Mouse (Mus musculus) neural tube, embryonic 15.5 days (tissue): ENCODE measurements around the gene Tmem267. TPM values are rescaled to one million over a fixed set of nuclear protein-coding genes. Genes with fewer than 3 reads are reported as not detected.
"Not testable (repeated sequence)": the region's sequence is repeated elsewhere in the genome, so short reads cannot be mapped to it uniquely, and the experiment has no call there.

Experiments used
- ATAC-seq: fragments of 200-750 bp; cut with Nextera tagmentation; 2 replicates; pipeline ENCODE4 v1.8.0; 2017; ENCODE audit warnings: mild to moderate bottlenecking, moderate TSS enrichment, moderate library complexity; ENCODE audit not compliant: low FRiP score
- H3K27ac ChIP-seq: fragments of 300-500 bp; sonication (generic); replicated peaks from 2 replicates; pipeline ENCODE4 v1.5.1; 2015; ENCODE audit warnings: mild to moderate bottlenecking, inconsistent platforms
- H3K27me3 ChIP-seq: fragments of 300-500 bp; sonication (generic); replicated peaks from 2 replicates; pipeline ENCODE4 v1.6.1; 2015; ENCODE audit warnings: inconsistent platforms
- H3K36me3 ChIP-seq: fragments of 300-500 bp; sonication (generic); 2 replicates; pipeline ENCODE4 v1.6.1; 2015; ENCODE audit warnings: inconsistent platforms
- H3K4me1 ChIP-seq: fragments of 300-500 bp; sonication (generic); 2 replicates; pipeline ENCODE4 v1.6.1; 2015; ENCODE audit warnings: inconsistent platforms
- H3K4me2 ChIP-seq: fragments of 300-500 bp; sonication (generic); 2 replicates; pipeline ENCODE4 v1.6.1; 2015; ENCODE audit warnings: inconsistent platforms, mild to moderate bottlenecking, moderate library complexity
- H3K4me3 ChIP-seq: fragments of 300-500 bp; sonication (generic); replicated peaks from 2 replicates; pipeline ENCODE4 v1.5.1; 2015; ENCODE audit warnings: mild to moderate bottlenecking, inconsistent platforms
- H3K9ac ChIP-seq: fragments of 300-500 bp; sonication (generic); replicated peaks from 2 replicates; pipeline ENCODE4 v1.6.1; 2015; ENCODE audit warnings: mild to moderate bottlenecking, inconsistent platforms
- H3K9me3 ChIP-seq: fragments of 300-500 bp; sonication (generic); replicated peaks from 2 replicates; pipeline ENCODE4 v1.6.1; 2016; ENCODE audit warnings: inconsistent platforms
- WGBS: fragments of 180-500 bp; shearing (Covaris S2); methylation state at CpG from one replicate; pipeline ENCODE4 v1.1.7; 2015; ENCODE audit warnings: mixed read lengths; 5-methylcytosine and 5-hydroxymethylcytosine counted together
- polyA plus RNA-seq: library from polyadenylated mRNA; unstranded; fragments of >200 nt; fragmentation: Nextera tagmentation; extraction: Ambion mirVana; gene quantifications from 2 replicates; pipeline ENCODE4 v1.2.1, GENCODE M21; 2015

Tmem267 gene
- polyA plus RNA-seq, 1 experiment from 2014 or later = 5.0 TPM

DNA sequence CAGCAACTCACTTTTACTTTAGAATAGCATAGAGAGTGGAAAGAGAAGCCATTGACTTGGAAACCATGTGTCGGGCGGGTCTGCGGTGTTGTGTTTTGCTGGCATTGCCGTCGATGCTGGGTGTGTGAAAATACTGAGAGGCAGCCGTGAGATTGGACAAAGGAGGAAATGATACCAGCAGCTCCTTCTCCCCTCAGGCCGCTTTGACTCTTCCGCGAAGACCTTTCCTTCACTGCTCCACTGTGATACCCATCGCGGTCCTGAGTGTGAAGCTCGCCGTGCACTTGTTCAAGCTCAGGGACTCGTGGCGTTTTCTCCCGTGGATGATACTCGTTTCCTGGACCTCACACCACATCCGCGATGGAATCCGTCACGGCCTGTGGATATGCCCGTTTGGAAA lies 7.1 kb downstream of the Tmem267 start:
- 0 out of 2 replicates have a peak, but pooled peaks have one; percentile 5 for ATAC-seq
- not testable (repeated sequence) for H3K27ac ChIP-seq, H3K4me3 ChIP-seq, H3K9ac ChIP-seq, H3K36me3 ChIP-seq, H3K4me2 ChIP-seq, H3K4me1 ChIP-seq, H3K27me3 ChIP-seq
- WGBS = 97% methylated on average over 13 of the region's 22 CpGs
- H3K9me3 ChIP-seq = peaks cover 21% of the 10 kb centered on the region

DNA sequence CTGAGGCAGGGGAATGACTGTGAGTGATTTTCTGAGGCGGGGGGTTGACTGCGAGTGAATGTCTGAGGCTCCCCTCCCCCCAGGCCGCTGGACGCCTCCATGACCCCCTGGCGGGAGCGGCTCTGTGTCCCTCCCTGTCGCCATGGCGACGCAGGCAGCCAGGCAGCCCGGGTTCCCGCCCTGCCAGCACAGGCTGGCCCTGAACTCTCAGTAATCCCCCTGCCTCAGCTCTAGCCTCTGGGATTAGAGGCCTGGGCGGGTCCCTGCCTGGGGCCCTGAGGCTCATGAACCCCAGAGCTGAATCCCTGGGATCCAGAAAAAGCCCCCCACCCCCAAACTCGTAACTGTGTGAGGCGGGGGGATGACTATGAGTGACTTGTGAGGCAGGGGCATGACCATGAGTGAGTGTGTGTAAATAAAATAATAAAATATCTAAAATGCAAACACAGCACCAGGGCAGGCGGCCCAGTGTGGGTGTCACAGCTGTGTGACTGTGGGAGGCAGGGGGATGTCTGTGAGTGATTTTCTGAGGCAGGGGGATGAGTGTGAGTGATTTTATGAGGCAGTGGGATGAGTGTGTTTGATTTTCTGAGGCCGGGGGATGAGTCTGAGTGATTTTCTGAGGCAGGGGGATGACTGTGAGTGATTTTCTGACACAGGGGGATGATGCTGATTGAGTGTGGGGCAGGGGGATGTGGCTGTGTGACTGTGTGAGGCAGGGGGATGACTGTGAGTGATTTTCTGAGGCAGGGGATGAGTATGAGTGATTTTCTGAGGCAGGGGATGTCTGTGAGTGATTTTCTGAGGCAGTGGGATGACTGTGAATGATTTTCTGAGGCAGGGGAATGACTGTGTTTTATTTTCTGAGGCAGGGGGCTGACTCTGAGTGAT lies 108.7 kb downstream of the Tmem267 start:
- 76% methylated on average over 15 of the region's 16 CpGs for WGBS
- not testable (repeated sequence) for H3K4me3 ChIP-seq, H3K4me1 ChIP-seq, H3K36me3 ChIP-seq, H3K4me2 ChIP-seq, H3K27ac ChIP-seq, H3K9ac ChIP-seq, H3K27me3 ChIP-seq
- peaks cover 21% of the 10 kb centered on the region for H3K9me3 ChIP-seq
- ATAC-seq = peak; percentile 94

GRCm38 (mm10) chr13:119598466-119598865 lies 110.6 kb downstream of the Tmem267 start:
- H3K9me3 ChIP-seq = peaks cover 24% of the 10 kb centered on the region
- H3K27me3 ChIP-seq = not testable (repeated sequence)

DNA sequence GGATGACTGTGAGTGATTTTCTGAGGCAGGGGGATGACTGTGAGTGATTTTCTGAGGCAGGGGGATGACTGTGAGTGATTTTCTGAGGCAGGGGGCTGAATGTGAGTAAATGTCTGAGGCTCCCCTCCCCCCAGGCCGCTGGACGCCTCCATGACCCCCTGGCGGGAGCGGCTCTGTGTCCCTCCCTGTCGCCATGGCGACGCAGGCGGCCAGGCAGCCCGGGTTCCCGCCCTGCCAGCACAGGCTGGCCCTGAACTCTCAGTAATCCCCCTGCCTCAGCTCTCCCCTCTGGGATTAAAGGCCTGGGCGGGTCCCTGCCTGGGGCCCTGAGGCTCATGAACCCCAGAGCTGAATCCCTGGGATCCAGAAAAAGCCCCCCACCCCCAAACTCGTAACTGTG lies 111.2 kb downstream of the Tmem267 start:
- H3K4me2 ChIP-seq, H3K27me3 ChIP-seq, H3K4me1 ChIP-seq, H3K27ac ChIP-seq, H3K36me3 ChIP-seq, H3K9ac ChIP-seq, H3K4me3 ChIP-seq, ATAC-seq: not testable (repeated sequence)
- H3K9me3 ChIP-seq = peaks cover 30% of the 10 kb centered on the region
- WGBS = 88% methylated on average over 12 of the region's 12 CpGs

More at GRCm38 (mm10) chr13:119598466-119598865, 110.6 kb downstream of the Tmem267 start:
- H3K4me1 ChIP-seq, ATAC-seq, H3K36me3 ChIP-seq, H3K4me2 ChIP-seq, H3K9ac ChIP-seq, H3K4me3 ChIP-seq, H3K27ac ChIP-seq: not testable (repeated sequence)

DNA sequence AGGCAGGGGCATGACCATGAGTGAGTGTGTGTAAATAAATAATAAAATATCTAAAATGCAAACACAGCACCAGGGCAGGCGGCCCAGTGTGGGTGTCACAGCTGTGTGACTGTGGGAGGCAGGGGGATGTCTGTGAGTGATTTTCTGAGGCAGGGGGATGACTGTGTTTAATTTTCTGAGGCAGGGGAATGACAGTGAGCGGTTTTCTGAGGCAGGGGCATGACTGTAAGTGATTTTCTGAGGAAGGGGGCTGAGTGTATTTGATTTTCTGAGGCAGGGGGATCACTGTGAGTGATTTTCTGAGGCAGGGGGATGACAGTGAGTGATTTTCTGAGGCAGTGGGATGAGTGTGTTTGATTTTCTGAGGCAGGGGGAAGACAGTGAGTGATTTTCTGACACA lies 111.7 kb downstream of the Tmem267 start:
- not testable (repeated sequence) for H3K36me3 ChIP-seq, H3K4me2 ChIP-seq, ATAC-seq, H3K4me3 ChIP-seq, H3K27me3 ChIP-seq, H3K9ac ChIP-seq, H3K27ac ChIP-seq, H3K4me1 ChIP-seq
- peaks cover 32% of the 10 kb centered on the region for H3K9me3 ChIP-seq
- WGBS = 76% methylated on average over 2 of the region's 2 CpGs

- not testable (repeated sequence) for ATAC-seq, H3K9ac ChIP-seq
Observed at GRCm38 (mm10) chr13:119600166-119600565, 112.3 kb downstream of the Tmem267 start.

DNA sequence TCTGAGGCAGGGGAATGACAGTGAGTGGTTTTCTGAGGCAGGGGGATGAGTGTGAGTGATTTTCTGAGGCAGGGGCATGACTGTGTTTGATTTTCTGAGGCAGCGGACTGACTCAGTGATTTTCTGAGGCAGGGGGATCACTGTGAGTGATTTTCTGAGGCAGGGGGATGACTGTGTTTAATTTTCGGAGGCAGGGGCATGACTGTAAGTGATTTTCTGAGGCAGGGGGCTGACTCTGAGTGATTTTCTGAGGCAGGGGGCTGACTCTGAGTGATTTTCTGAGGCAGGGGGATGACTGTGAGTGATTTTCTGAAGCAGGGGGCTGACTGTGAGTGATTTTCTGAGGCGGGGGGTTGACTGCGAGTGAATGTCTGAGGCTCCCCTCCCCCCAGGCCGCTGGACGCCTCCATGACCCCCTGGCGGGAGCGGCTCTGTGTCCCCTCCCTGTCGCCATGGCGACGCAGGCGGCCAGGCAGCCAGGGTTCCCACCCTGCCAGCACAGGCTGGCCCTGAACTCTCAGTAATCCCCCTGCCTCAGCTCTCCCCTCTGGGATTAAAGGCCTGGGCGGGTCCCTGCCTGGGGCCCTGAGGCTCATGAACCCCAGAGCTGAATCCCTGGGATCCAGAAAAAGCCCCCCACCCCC lies 115.0 kb downstream of the Tmem267 start:
- WGBS = 58% methylated on average over 12 of the region's 13 CpGs
- H3K4me1 ChIP-seq, H3K36me3 ChIP-seq, H3K4me2 ChIP-seq, H3K27ac ChIP-seq, H3K9ac ChIP-seq, ATAC-seq, H3K27me3 ChIP-seq, H3K4me3 ChIP-seq: not testable (repeated sequence)
- peaks cover 19% of the 10 kb centered on the region for H3K9me3 ChIP-seq

More at GRCm38 (mm10) chr13:119600166-119600565, 112.3 kb downstream of the Tmem267 start:
- not testable (repeated sequence) for H3K27me3 ChIP-seq, H3K36me3 ChIP-seq, H3K4me2 ChIP-seq, H3K4me3 ChIP-seq, H3K4me1 ChIP-seq, H3K27ac ChIP-seq
- H3K9me3 ChIP-seq = peaks cover 32% of the 10 kb centered on the region

- H3K27me3 ChIP-seq = not testable (repeated sequence)
- WGBS = 96% methylated on average over 8 of the region's 8 CpGs
Observed at GRCm38 (mm10) chr13:119603890-119604289, 116.1 kb downstream of the Tmem267 start.

DNA sequence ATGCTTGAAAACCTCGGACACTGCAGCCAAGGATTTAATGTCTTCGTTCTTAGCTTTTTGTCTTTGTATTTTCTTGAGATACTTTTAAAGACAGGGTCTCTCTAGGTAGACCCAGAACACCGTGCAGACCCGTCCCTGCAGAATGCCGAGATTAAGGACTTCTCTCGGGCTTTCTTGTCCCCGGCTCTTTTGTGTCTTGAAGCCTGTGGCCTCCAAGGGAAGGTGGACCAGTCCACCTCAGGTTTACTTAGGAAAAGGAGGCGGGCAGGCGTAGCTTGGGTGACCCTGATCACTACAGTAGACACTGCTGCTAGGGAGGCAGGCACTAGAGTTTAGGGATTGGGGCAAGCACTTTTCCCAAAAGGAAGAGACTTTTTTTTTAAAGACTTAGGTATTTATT lies 116.5 kb downstream of the Tmem267 start:
- not testable (repeated sequence) for H3K27me3 ChIP-seq, H3K4me3 ChIP-seq
- WGBS = 95% methylated on average over 8 of the region's 9 CpGs

More at GRCm38 (mm10) chr13:119603890-119604289, 116.1 kb downstream of the Tmem267 start:
- ATAC-seq, H3K4me3 ChIP-seq, H3K4me1 ChIP-seq, H3K9ac ChIP-seq, H3K36me3 ChIP-seq, H3K4me2 ChIP-seq, H3K27ac ChIP-seq: not testable (repeated sequence)
- peaks cover 13% of the 10 kb centered on the region for H3K9me3 ChIP-seq

DNA sequence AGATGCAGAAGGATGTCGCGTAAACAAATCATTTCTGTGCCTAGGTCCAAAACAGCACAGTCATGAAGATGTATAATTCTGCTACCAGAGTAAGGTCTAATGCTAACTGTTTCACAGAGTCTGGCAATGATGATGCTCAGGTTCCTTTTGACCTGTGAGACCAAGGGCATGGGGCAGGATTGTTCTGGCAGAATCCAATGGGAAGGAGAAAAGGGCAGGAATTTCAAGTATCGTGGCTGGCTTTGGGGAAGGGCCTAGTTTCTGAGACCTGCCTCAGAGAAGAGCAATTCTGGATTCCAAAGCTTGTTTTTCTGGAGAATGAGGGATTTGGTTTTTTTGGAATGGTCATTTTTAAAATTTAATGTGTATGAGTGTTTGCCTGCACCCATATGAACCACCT lies 131.0 kb downstream of the Tmem267 start:
- H3K27me3 ChIP-seq = no peaks in the 10 kb centered on the region
- no peak overlapping the region for H3K4me2 ChIP-seq
- no peak overlapping the region for H3K9ac ChIP-seq
- H3K36me3 ChIP-seq = no peaks in the 10 kb centered on the region
- H3K9me3 ChIP-seq = no peaks in the 10 kb centered on the region
- no peak for ATAC-seq
- H3K27ac ChIP-seq = no peak overlapping the region
- no peak overlapping the region for H3K4me3 ChIP-seq
- 95% methylated on average over 3 of the region's 3 CpGs for WGBS
- no peaks in the 10 kb centered on the region for H3K4me1 ChIP-seq

More for the DNA sequence above, 116.5 kb downstream of the Tmem267 start:
- not testable (repeated sequence) for H3K27ac ChIP-seq, ATAC-seq, H3K4me1 ChIP-seq, H3K4me2 ChIP-seq, H3K9ac ChIP-seq, H3K36me3 ChIP-seq
- H3K9me3 ChIP-seq = peaks cover 11% of the 10 kb centered on the region

DNA sequence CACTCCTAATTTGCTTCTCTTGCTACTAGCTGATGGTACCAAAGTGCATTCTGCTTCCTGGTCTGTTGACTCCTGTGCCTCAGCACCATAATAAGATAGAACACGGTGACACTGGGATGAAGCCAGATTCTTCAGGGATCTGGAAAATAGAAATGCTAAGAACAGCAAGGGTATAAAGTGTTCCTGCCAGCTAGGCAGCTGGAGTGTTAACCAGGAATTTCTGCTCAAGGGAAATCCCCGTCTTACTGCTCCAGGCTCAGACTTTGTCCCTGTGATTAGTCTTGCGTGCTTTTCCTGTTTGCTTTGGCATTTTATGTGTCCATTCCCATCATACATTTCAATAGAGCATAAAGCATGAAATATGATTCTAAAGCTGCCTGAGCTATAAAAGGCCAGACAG lies 131.9 kb downstream of the Tmem267 start:
- Histone ChIP-seq H3K9me3 (no peaks in the 10 kb centered on the region), H3K27me3 (no peaks in the 10 kb centered on the region), H3K4me1 (no peaks in the 10 kb centered on the region), H3K36me3 (no peaks in the 10 kb centered on the region), H3K4me3 (no peak overlapping the region), H3K4me2 (no peak overlapping the region), H3K27ac (no peak overlapping the region), H3K9ac (no peak overlapping the region)
- no peak for ATAC-seq
- WGBS = 82% methylated on average over 3 of the region's 3 CpGs

DNA sequence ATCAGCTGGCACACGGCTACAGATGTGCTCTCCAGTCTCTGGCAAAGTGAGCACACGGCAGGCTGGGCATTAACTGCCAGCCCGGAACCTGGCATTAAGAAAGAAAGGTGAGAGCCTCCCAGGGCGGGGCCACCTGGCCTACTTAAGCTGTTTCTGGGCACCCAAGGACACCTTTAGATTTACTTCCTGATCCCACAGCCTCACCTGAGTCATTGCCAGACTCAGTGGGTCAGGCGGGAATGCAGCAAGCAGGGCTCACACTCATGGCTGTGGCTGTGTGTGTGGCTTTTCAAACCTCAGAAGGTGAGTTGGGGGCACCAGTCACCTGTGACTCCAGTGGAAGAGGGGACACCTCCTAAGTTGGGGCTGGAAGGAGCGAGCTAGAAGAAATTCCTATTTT lies 135.8 kb downstream of the Tmem267 start, which contains the start of gene Ccl28:
TSS of gene Ccl28 (plus strand) at position 186 of the 400 bp plus-strand sequence.
- no peaks in the 10 kb centered on the region for H3K27me3 ChIP-seq
- no peaks in the 10 kb centered on the region for H3K4me1 ChIP-seq
- no peak within 1 kb of the TSS for H3K27ac ChIP-seq
- H3K9me3 ChIP-seq = no peaks in the 10 kb centered on the region
- H3K4me3 ChIP-seq = no peak within 1 kb of the TSS
- H3K4me2 ChIP-seq = no peak within 1 kb of the TSS
- no peaks in the 10 kb centered on the region for H3K36me3 ChIP-seq
- no peak for ATAC-seq
- no peak within 1 kb of the TSS for H3K9ac ChIP-seq
- 84% methylated on average over 6 of the region's 6 CpGs for WGBS
